Mouse (Mus musculus): ENCODE measurements around the gene 1700011L22Rik.
A peak's percentile ranks its signal among the peaks of the same experiment; 100 is the strongest.

Gene 1700011L22Rik

DNA sequence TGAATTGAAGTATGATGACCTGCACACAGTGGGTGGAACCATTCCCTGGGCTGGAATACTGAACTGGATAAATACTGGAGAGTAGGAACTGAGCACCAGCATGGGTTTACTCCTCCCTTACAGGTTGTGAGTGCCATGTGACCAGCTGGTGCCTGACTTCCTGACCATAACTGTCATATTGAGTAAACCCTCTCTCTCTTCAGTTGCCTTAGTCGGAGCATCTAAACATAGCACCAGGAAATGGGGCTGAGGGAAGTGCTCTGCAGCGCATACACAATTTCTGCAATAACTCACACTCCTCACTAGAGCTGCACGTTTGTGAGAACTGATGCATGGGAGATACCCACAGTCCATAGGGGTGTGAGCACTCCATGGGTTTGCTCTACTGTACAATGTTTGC, 9.1 kb downstream of the 1700011L22Rik start:
- no peak for DNase-seq

DNA sequence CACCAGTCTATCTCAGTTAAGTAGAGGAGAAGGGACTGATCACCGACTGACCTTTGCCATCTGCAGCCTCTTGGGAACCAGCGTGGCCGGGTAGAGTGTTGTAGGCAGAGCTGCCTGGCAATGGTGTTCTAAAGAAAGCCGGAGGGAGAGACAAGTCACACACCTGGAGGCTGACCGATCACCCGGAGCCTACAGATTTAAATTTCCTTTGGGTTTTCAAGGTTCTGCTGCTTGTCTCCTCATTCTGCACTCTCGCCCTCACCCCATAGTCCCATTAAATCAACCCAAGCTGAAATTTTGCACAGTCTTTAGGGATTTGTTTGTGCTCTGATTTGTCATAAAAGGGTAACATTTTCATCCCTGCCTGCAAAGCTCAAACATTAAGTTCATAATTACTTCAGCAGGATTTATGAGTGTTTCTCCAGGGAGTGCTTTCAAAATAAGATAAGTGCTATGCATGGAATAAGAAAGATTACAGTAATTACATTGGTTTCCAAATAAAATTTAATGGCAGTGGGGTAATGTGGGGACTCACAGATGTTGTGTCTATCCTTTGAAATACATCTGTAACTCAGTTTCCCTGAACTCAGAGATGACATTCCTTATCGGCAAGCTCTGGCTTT, 19.0 kb downstream of the 1700011L22Rik start:
- DNase-seq: no peak

- no peak for DNase-seq
These were observed 20.5 kb downstream of the 1700011L22Rik start for GRCm38 (mm10) chr8:79227916-79228315.

DNA sequence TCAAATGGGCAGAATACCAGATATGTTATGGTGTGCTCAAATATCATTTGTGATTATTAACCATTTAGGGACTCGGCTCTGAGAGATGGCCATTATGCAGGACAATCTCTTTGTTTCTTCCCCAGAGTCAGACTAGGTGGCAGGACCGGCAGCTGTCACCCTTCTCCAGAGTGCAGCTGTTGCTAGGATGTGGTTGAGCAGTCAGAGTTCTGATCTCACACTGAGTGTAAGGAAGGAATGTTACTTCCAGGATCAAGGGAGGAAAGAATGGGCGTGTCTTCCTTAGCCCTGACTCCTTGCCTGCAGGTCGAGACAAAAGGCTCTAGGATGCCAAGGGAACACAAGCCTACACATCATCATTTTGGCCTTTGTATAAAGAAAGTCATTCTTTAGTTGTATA, 21.2 kb downstream of the 1700011L22Rik start:
- no peak for DNase-seq

DNA sequence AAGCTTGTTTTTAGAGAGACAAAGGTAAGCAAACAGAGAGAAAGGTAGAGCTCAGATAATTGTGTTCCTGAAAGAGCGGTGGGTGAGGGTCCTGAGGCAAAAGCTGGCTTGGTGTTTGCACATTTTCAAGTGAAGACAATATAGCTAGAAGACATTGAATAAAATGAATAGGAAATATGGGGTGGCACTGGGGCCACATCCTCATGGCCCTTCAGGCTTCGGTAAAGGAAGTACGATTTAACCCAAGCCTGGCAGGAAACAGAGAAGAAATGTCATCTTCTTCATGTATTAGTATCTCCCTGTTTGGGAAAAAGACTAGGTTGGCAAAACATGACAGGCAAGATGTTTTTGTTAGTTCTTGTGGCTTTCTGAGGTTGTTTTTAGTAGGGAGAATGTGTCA, 22.3 kb downstream of the 1700011L22Rik start:
- no peak for DNase-seq

DNA sequence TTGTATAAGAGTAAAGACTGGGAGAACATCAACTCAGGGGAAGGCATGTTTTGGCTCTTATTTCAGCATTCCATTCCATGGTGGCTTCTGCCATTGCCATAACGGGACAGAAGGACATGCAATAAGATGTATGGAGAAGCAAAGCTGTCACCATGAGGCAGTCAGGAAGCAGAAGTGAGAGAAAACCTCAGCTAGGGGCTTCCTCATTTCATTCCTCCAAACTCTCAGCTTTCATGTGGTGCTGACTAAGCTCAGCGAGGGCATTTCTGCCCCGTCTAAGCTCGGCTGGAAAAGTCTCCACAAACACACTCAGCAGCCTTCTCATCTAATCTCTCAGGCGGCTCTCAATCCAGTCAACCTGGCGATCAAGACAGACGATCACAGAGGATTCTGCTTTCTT, 22.8 kb downstream of the 1700011L22Rik start:
- DNase-seq: no peak

- DNase-seq: no peak
These were observed 24.0 kb downstream of the 1700011L22Rik start for GRCm38 (mm10) chr8:79224363-79224762.

- no peak for DNase-seq
These were observed 25.6 kb downstream of the 1700011L22Rik start for GRCm38 (mm10) chr8:79222752-79223141.

GRCm38 (mm10) chr8:79222106-79222751, 26.1 kb downstream of the 1700011L22Rik start:
- DNase-seq: peak; percentile 64 to 69

- DNase-seq: no peak
These were observed 36.7 kb downstream of the 1700011L22Rik start for GRCm38 (mm10) chr8:79211630-79212029.

DNA sequence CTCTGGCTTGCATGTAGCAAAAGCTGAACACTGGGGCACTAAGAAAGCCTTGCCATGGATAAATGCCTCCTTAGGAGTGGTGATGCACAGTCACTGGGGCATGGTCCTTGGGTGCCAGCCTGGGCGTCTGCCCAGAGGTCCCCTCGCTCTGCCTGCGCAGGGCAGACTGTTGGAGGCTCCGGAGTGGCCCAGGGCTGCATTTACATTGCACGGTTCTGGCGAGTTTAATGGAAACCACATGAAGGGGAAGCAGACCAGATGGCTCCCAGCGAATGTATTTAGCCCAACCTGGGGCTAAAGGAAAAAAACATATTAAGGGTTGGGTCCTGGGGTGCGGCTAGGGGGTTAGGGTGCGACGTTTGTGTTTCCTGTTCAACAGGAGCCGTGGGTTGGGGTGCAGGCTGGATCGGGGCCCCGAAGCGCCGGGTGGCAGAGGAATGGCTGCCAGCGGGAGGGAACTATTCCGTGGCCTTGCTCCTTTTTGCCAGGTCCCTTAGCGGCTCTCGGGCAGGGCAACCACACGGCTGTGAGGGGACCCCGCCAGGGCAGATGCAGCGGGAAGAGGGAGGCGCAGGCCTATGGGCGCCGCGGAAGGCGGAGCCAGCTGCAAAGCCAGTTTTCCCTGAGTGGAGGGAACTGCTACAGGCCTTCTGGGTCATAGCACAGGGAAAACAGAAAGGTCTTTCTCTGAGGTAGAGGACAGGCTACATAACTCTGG, 38.6 kb downstream of the 1700011L22Rik start:
- peak; percentile 66 to 69 for DNase-seq

DNA sequence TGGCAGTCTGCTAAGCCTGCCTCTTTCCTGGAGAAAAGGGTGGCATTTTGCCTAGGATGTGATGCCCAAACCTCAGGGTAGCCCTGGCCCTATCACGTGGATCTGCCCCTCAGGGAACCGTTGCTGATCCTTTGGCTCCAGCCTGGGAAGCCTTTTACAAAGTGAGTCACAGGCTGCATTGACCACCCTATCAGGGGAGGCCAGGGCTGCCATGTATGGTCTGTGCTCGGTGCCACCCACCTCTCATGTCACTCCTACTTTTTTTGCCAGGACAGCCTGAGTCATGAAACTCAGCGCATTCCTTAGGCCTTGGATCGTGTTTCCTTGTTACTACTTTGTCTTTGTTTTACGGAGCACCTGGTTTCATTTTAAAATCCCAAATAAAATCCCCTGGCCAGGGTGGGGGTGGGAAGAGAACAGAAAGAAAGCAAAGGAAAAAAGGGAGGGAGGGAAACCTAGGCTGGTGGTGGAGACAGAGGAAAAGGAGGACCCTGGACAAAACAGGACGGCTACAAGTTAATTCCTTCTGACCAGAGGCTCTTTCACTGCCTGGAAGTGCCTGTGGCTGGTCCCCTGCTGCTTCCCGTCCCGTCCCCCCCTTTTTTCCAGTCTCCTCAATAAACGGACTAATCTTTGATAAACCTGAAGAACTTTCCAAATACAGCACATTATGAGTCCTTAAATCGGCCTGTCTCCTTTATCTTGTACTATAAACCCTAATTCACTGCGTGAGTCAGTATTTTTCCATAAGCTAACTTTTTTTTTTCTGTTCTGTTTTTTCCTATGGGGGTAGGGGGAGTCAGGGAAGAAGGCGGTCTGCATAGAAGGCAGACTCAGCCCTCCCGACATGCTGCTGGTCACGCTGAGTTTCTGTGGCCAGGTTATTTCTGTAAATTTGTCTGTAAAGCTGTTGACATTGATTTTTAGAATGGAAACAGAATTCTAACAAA, 39.4 kb downstream of the 1700011L22Rik start:
- DNase-seq: peak; percentile 62 to 75

DNA sequence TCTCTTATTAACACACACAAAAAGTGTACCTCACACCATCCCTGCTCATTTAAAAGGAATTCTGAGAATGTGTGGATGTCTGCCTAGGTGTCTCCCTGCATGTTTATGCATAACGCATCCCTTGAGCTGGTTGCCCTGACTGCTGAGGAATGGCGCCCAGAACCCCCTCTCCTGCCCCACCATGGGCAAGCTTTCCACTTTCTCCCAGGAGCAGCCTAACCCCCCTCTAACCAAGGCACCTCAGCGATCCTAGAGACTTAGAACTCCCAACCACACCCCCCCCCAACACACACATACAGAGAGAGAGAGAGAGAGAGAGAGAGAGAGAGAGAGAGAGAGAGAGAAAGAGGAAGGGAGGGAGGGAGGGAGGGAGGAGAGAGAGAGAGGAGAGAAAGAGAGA, 40.2 kb downstream of the 1700011L22Rik start:
- DNase-seq: no peak

DNA sequence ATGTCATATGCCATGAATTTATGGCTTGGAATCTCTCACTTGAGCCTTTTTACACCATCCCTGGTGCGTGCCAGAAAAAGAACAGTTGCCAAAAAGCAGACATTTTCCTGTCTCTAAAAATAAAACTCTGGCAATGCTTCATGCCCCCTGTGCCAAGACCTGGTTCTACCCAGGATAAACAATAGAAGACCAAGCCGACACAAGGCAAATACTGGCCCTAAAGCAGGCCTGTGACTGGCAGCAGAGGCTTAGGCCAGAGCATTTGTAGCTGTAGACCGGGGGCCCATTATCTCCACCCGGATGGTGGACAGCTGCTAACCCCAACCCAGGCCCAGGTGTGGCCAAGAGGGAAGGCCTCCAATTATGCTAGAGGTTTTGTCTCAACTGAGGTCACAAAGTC, 41.5 kb downstream of the 1700011L22Rik start:
- DNase-seq: peak; percentile 85 to 89

GRCm38 (mm10) chr8:79201446-79202147, 46.8 kb downstream of the 1700011L22Rik start:
- peak; percentile 35 to 36 for DNase-seq

- no peak for DNase-seq
These were observed 49.7 kb downstream of the 1700011L22Rik start for GRCm38 (mm10) chr8:79198675-79199074.

DNA sequence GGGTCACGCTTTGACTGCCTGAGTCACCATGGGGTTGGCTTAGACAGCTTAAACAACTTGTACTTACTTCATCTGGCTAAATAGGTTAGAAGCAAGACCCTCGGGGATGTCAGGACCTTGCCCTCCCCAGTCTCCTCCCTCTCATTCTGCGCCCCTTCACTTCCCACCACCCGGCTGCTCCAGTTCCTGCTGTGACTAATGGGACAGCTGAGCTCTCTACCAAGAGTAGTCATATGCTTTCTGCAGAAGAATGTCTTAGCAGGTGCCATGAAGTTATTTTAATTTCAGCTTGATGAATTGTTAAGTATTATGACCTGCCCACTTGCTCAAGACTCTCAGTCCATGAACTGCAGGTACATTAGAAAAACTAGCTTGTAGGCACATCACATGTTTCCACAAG, 51.9 kb downstream of the 1700011L22Rik start:
- no peak for DNase-seq

DNA sequence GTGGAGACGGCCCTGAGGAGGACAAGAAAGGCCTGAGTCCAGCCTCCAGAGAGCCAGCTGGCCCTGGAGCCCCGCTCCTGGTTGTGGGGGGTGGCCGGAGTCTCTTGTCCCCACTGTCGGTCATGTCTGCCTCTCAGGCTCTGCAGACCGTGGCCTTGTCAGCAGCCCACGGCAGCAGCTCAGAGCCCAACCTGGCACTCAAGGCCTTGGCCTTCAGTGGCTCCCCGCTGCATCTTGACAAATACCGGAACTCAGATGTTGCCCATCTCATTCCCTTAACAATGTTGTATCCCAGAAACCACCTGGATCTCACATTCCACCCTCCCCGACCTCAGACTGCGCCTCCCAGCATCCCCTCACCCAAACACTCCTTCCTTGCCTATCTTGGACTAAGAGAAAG, 58.3 kb downstream of the 1700011L22Rik start:
- no peak for DNase-seq

GRCm38 (mm10) chr8:79185488-79185887, 62.9 kb downstream of the 1700011L22Rik start:
- no peak for DNase-seq

GRCm38 (mm10) chr8:79179678-79180077, 68.7 kb downstream of the 1700011L22Rik start:
- no peak for DNase-seq

GRCm38 (mm10) chr8:79175991-79176390, 72.4 kb downstream of the 1700011L22Rik start:
- DNase-seq: no peak

DNA sequence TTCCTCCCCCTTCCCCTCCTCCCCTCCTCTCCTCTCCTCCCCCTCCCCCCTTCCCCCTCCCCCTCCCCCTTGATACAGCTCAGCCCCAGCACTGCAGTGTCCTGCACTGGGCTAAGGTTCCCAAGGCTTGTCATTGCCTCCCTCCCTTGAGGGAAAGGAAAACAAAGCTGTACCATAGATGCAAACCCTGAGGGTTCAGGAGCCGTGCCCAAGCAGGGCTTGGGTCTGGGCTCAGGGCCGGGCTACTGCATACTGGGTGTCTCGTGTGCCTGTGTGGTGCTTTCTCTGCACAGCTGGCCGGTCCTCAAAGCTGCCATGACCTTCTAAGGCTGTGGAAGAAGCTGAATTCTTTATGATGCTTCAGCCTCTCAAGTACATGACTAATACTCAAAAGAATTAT, 74.8 kb downstream of the 1700011L22Rik start:
- DNase-seq: no peak

Data from cerebellum, adult 18-20 months (tissue).